Mouse (Mus musculus) lung, adult 18-20 months (tissue): Measurements from ENCODE around the gene Kdm2a.
A peak's percentile ranks its signal among the peaks of the same experiment; 100 is the strongest.
"Not testable (repeated sequence)": the region's sequence is repeated elsewhere in the genome, so short reads cannot be mapped to it uniquely, and the experiment has no call there.

Experiments used
- DNase-seq, 2 experiments: peaks; one replicate each; pipeline ENCODE4 v3.0.0; 2022; ENCODE audit warnings: mixed read lengths in 2 of 2

Gene Kdm2a

GRCm38 (mm10) chr19:4414631-4415030 lies 16.5 kb upstream of the Kdm2a start:
- DNase-seq: no peak

- DNase-seq: no peak
Measured at GRCm38 (mm10) chr19:4409062-4409461, 11.0 kb upstream of the Kdm2a start.

- DNase-seq: no peak
Measured at GRCm38 (mm10) chr19:4404840-4405239, 6.8 kb upstream of the Kdm2a start.

GRCm38 (mm10) chr19:4398959-4399358 lies 874 bp upstream of the Kdm2a start:
- DNase-seq: no peak

- DNase-seq: no peak
Measured at GRCm38 (mm10) chr19:4398630-4398948, 504 bp upstream of the Kdm2a start.

GRCm38 (mm10) chr19:4396998-4397797 lies 887 bp downstream of the Kdm2a start:
- DNase-seq: peak; percentile 96 to 97

GRCm38 (mm10) chr19:4396081-4396997 lies 1.7 kb downstream of the Kdm2a start:
- DNase-seq: peak; percentile 31 to 41

GRCm38 (mm10) chr19:4387276-4387675 lies 10.8 kb downstream of the Kdm2a start:
- no peak for DNase-seq

GRCm38 (mm10) chr19:4385026-4385425 lies 13.1 kb downstream of the Kdm2a start:
- DNase-seq: no peak

GRCm38 (mm10) chr19:4384322-4384721 lies 13.8 kb downstream of the Kdm2a start:
- no peak for DNase-seq

- DNase-seq: no peak
Measured at GRCm38 (mm10) chr19:4383306-4383705, 14.8 kb downstream of the Kdm2a start.

GRCm38 (mm10) chr19:4382303-4382702 lies 15.8 kb downstream of the Kdm2a start:
- DNase-seq: not testable (repeated sequence)

- no peak for DNase-seq
Measured at GRCm38 (mm10) chr19:4370656-4371055, 27.4 kb downstream of the Kdm2a start.

GRCm38 (mm10) chr19:4370254-4370653 lies 27.8 kb downstream of the Kdm2a start:
- DNase-seq: no peak

- DNase-seq: no peak
Measured at GRCm38 (mm10) chr19:4349455-4349854, 48.6 kb downstream of the Kdm2a start.

GRCm38 (mm10) chr19:4346479-4346878 lies 51.6 kb downstream of the Kdm2a start:
- DNase-seq: no peak

GRCm38 (mm10) chr19:4338162-4338561 lies 59.9 kb downstream of the Kdm2a start:
- DNase-seq: peak; percentile 51 to 79

- peak; percentile 97 to 98 for DNase-seq
Measured at GRCm38 (mm10) chr19:4333791-4334190, 64.3 kb downstream of the Kdm2a start.

GRCm38 (mm10) chr19:4333100-4333775 lies 64.8 kb downstream of the Kdm2a start:
- peak in 1 of 2 experiments; percentile 28 for DNase-seq

- DNase-seq: peak; percentile 60 to 66
Measured at GRCm38 (mm10) chr19:4332653-4333052, 65.4 kb downstream of the Kdm2a start.

- DNase-seq: no peak
Measured at GRCm38 (mm10) chr19:4331273-4331672, 66.8 kb downstream of the Kdm2a start.

- DNase-seq: no peak
Measured at GRCm38 (mm10) chr19:4330603-4331002, 67.5 kb downstream of the Kdm2a start.

GRCm38 (mm10) chr19:4328737-4329304 lies 69.3 kb downstream of the Kdm2a start:
- no peak for DNase-seq
